Mouse (Mus musculus) heart, embryonic 13.5 days (tissue): Measurements from ENCODE around the gene Acot6. TPM values are rescaled to one million over a fixed set of nuclear protein-coding genes. Genes with fewer than 3 reads are reported as not detected.
"Not testable (repeated sequence)": the region's sequence is repeated elsewhere in the genome, so short reads cannot be mapped to it uniquely, and the experiment has no call there.

Source experiments
- ATAC-seq: fragments of 200-750 bp; cut with Nextera tagmentation; 2 replicates; pipeline ENCODE4 v1.8.0; 2017; ENCODE audit warnings: moderate TSS enrichment; ENCODE audit not compliant: insufficient number of reproducible peaks, low FRiP score, low TSS enrichment; ENCODE audit errors: extremely low read depth
- H3K27ac ChIP-seq: fragments of 300-500 bp; sonication (generic); replicated peaks from 2 replicates; pipeline ENCODE4 v1.5.1; 2015; ENCODE audit warnings: moderate library complexity, mild to moderate bottlenecking, inconsistent platforms
- H3K27me3 ChIP-seq: fragments of 300-500 bp; sonication (generic); replicated peaks from 2 replicates; pipeline ENCODE4 v1.6.1; 2015; ENCODE audit warnings: mild to moderate bottlenecking, inconsistent platforms
- H3K36me3 ChIP-seq: fragments of 300-500 bp; sonication (generic); 2 replicates; pipeline ENCODE4 v1.6.1; 2015; ENCODE audit warnings: mild to moderate bottlenecking, inconsistent platforms
- H3K4me1 ChIP-seq: fragments of 300-500 bp; sonication (generic); 2 replicates; pipeline ENCODE4 v1.6.1; 2015; ENCODE audit warnings: inconsistent platforms
- H3K4me2 ChIP-seq: fragments of 300-500 bp; sonication (generic); 2 replicates; pipeline ENCODE4 v1.6.1; 2015; ENCODE audit warnings: inconsistent platforms, mild to moderate bottlenecking, moderate library complexity
- H3K4me3 ChIP-seq: fragments of 300-500 bp; sonication (generic); 2 replicates; pipeline ENCODE4 v1.5.1; 2015; ENCODE audit warnings: moderate library complexity, mild to moderate bottlenecking, inconsistent platforms
- H3K9ac ChIP-seq: fragments of 300-500 bp; sonication (generic); 2 replicates; pipeline ENCODE4 v1.6.1; 2015; ENCODE audit warnings: inconsistent platforms, mild to moderate bottlenecking, moderate library complexity
- H3K9me3 ChIP-seq: fragments of 300-500 bp; sonication (generic); 2 replicates; pipeline ENCODE4 v1.6.1; 2016; ENCODE audit warnings: inconsistent platforms
- WGBS: fragments of 180-500 bp; shearing (Covaris S2); methylation state at CpG from one replicate; pipeline ENCODE4 v1.1.7; 2015; ENCODE audit warnings: mixed read lengths; 5-methylcytosine and 5-hydroxymethylcytosine counted together
- polyA plus RNA-seq: library from polyadenylated mRNA; unstranded; fragments of >200 nt; fragmentation: Nextera tagmentation; extraction: Ambion mirVana; gene quantifications from 2 replicates; pipeline ENCODE4 v1.2.1, GENCODE M21; 2015

Gene Acot6
- 0.71 and 0.74 TPM in 2 replicates for polyA plus RNA-seq

DNA sequence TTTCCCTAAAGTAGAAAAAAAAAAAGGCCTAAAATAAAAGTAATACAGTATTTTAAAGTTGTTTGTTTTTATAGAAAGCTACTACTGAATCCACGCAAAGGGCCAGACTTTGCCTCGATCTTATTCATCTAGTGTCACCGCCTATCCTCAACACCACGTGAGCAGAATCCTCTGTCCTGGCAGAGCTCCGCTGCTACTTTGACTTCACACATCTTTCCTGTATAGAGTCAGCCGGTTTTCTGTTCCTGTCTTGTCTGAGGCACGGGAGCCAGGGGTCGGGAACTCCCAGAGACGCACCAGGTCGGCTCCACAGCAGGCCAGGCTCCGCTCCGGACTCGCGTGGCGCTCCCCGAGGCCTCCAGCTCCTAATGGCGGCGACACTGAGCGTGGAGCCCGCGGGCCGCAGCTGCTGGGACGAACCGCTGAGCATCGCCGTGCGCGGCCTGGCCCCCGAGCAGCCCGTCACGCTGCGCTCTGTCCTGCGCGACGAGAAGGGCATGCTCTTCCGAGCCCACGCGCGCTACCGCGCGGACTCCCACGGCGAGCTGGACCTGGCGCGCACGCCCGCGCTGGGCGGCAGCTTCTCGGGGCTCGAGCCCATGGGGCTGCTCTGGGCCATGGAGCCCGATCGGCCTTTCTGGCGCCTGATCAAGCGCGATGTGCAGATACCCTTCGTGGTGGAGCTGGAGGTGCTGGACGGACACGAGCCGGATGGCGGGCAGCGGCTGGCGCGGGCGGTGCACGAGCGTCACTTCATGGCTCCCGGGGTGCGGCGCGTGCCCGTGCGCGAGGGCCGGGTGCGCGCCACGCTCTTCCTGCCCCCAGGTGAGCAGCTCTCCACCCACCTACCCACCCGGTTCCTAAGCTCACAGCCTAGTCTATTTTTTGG lies at the start of gene Acot6:
Acot6 (plus strand) TSS at position 51 of the 889 bp plus-strand sequence.
- 1% methylated on average over 78 of the region's 80 CpGs for WGBS

DNA sequence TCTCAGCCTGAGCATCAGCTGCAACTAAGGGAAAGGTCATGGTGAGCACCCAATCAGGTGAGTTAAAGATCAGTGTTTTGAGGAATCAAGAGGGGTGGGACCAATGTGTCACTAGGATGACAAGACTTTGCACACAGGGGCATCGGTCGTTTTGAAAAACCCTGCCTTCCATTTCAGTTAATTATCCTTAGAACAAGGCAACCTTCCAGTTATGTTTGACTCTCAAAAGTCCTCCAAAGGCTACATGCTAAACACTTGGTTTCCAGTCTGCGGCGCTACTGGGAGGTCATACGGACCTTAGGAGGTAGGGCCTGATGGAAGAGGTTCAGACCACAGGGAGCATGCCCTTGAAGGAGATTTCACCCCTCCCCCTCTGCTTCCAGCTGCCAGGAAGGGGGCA lies 49.7 kb upstream of the Acot6 start:
- H3K9me3 ChIP-seq, H3K4me1 ChIP-seq, H3K4me2 ChIP-seq, H3K27ac ChIP-seq, H3K4me3 ChIP-seq, H3K9ac ChIP-seq, ATAC-seq, H3K36me3 ChIP-seq: not testable (repeated sequence)
- H3K27me3 ChIP-seq, result peaks cover 38% of the 10 kb centered on the region
- 75% methylated on average over 5 of the region's 5 CpGs for WGBS

More for the DNA sequence above, at the start of gene Acot6:
- Histone ChIP-seq H3K4me2 (peak within 1 kb of the TSS; percentile 79), H3K4me3 (peak within 1 kb of the TSS; percentile 61), H3K9ac (peak within 1 kb of the TSS; percentile 81)
- not testable (repeated sequence) for ATAC-seq, H3K4me1 ChIP-seq, H3K27me3 ChIP-seq, H3K27ac ChIP-seq, H3K9me3 ChIP-seq, H3K36me3 ChIP-seq

DNA sequence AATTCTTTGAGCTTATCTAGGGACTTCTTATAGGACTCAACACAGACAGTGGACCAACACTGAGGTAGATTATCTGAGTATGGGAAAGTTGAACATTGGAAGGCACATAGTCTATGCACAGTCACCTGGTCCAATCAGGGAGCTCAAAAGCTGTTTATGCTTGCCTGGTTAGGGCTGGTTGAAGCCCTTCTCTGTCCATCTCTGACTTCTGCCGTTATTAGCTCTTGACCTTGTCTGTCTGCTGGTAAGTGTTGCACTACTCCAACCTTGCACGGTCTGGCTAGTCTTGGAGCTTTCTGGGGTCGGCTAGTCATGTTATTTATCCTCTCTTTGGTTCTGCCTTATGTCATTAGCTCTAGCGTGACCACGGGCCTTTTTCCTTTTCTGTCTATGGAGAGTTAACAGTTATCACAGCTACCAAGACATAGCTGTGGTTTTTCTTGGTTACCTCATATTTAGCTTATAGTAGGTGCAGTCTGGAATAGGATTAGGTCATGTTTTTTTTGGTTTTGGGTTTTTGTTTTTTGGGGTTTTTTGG lies 48.4 kb upstream of the Acot6 start, which contains the start of gene Acot3:
Acot3 (plus strand) TSS at position 208 of the 538 bp plus-strand sequence.
- WGBS, result 62% methylated on average over 5 of the region's 5 CpGs
- peak within 1 kb of the TSS; percentile 59 for H3K4me3 ChIP-seq

DNA sequence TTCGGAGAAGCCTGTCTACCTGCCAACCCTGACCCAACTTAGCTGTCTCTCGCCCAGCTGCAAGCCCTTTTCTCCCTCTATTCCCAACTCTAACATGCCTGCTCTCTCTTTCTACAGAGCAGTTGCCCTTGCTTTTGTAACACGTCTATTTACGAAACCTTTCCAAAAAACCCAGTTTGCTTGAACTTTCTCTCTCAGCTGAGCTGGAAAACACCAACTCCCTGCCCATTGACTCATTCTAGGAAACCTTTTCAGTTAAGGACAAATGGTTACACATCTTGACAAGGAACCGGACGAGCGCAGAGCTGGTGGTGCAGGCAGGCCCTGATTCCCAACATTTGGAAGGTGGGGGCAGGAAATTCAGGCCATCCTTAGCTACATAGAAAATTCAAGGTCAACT lies 47.8 kb upstream of the Acot6 start:
- ATAC-seq, result no peak
- peaks cover 8% of the 10 kb centered on the region for H3K4me1 ChIP-seq
- peak overlapping the region; percentile 90 for H3K4me2 ChIP-seq
- H3K27ac ChIP-seq, result no peak overlapping the region
- H3K36me3 ChIP-seq, result no peaks in the 10 kb centered on the region
- H3K9ac ChIP-seq, result no peak overlapping the region
- peaks cover 40% of the 10 kb centered on the region for H3K27me3 ChIP-seq
- WGBS, result 79% methylated on average over 7 of the region's 7 CpGs
- 0 out of 2 replicates have a peak overlapping the region, but pooled peaks have one; percentile 59 for H3K4me3 ChIP-seq
- H3K9me3 ChIP-seq, result peaks cover 9% of the 10 kb centered on the region

More for the DNA sequence above, 48.4 kb upstream of the Acot6 start, which contains the start of gene Acot3:
- no peak within 1 kb of the TSS for H3K9ac ChIP-seq
- H3K27ac ChIP-seq, result no peak within 1 kb of the TSS
- H3K27me3 ChIP-seq, result peaks cover 40% of the 10 kb centered on the region
- H3K4me2 ChIP-seq, result peak within 1 kb of the TSS; percentile 90
- no peaks in the 10 kb centered on the region for H3K36me3 ChIP-seq
- peaks cover 8% of the 10 kb centered on the region for H3K4me1 ChIP-seq
- H3K9me3 ChIP-seq, result peaks cover 9% of the 10 kb centered on the region
- no peak for ATAC-seq

DNA sequence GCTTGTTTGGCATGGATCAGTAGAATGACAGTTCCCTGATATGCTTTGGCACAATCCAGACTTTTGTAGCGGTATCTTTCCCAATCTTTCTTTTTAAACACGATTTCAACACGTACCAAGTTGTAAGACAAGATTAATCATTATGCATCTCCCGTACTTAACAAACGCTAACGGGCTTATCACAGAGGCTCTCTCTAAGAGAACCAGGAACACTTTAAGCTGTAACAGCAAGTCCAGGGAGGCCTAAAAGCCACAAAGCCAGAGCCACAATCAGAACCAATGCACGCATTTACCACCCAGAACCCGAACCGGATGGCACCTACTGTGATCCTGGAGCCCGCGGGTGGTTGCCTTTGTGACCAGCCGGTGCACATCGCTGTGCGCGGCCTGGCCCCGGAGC lies 47.3 kb upstream of the Acot6 start:
- H3K4me2 ChIP-seq, result peak overlapping the region; percentile 90
- peak overlapping the region; percentile 59 for H3K4me3 ChIP-seq
- H3K4me1 ChIP-seq, result peaks cover 8% of the 10 kb centered on the region
- peaks cover 40% of the 10 kb centered on the region for H3K27me3 ChIP-seq
- WGBS, result 5% methylated on average over 16 of the region's 16 CpGs
- ATAC-seq, result no peak
- H3K9ac ChIP-seq, result peak overlapping the region; percentile 74
- H3K9me3 ChIP-seq, result peaks cover 7% of the 10 kb centered on the region
- no peaks in the 10 kb centered on the region for H3K36me3 ChIP-seq
- H3K27ac ChIP-seq, result no peak overlapping the region

DNA sequence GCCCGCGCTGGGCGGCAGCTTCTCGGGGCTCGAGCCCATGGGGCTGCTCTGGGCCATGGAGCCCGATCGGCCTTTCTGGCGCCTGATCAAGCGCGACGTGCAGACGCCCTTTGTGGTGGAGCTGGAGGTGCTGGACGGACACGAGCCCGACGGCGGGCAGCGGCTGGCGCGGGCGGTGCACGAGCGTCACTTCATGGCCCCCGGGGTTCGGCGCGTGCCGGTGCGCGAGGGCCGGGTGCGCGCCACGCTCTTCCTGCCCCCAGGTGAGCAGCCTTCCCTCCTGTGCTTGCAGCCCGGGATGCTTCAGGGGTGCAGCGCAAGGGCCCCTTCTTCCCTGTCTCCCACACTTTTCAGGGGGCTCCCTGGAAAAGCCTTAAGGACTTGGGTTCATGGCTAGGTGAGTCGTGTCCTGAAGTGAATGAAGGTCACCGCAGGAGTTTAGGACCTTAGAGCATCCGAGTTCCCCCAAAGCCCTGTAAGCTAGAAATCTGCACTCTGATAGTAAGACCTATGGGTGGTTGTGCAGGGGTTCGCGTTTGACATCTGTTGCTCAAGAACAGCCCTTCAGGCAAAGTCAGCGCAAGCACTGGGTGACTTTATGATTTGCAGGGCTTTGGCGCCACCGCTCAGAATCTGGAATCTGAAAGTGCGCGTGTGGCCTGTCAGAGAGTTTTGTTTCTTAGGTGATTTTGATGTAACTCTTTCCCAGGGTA lies 46.6 kb upstream of the Acot6 start:
- H3K4me2 ChIP-seq, result peak overlapping the region; percentile 90
- 0 out of 2 replicates have a peak, but pooled peaks cover under 1% of the 10 kb centered on the region for H3K9me3 ChIP-seq
- 3% methylated on average over 41 of the region's 46 CpGs for WGBS
- H3K36me3 ChIP-seq, result no peaks in the 10 kb centered on the region
- peak overlapping the region; percentile 74 for H3K9ac ChIP-seq
- H3K27me3 ChIP-seq, result peaks cover 40% of the 10 kb centered on the region
- ATAC-seq, result no peak
- H3K4me3 ChIP-seq, result peak overlapping the region; percentile 59
- no peak overlapping the region for H3K27ac ChIP-seq
- peaks cover 8% of the 10 kb centered on the region for H3K4me1 ChIP-seq

DNA sequence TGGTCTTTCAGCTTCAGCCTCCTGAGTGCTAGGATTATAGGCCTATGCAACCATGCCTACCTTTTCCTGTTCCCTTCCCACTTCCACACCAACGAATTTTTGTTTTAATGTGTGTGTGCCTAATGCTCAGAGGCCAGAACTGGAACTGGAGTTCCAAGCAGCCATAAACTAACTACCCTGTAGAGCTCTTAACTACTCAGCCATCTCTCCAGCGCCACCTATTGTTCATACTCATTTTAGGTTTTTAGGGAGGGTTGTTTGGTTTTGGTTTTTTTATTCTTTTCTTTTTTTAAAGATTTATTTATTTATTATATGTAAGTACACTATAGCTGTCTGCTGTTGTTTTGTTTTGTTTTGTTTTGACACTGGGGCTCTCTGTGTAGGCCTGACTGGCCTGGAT lies 39.5 kb upstream of the Acot6 start:
- no peaks in the 10 kb centered on the region for H3K4me1 ChIP-seq
- no peak overlapping the region for H3K4me2 ChIP-seq
- no peak overlapping the region for H3K9ac ChIP-seq
- no peaks in the 10 kb centered on the region for H3K36me3 ChIP-seq
- H3K27me3 ChIP-seq, result peaks cover 12% of the 10 kb centered on the region; the same call in 1 of the 2 replicates
- 22% methylated on average over 2 of the region's 2 CpGs for WGBS
- ATAC-seq, result no peak
- H3K4me3 ChIP-seq, result no peak overlapping the region
- H3K9me3 ChIP-seq, result 0 out of 2 replicates have a peak, but pooled peaks cover 3% of the 10 kb centered on the region
- no peak overlapping the region for H3K27ac ChIP-seq

DNA sequence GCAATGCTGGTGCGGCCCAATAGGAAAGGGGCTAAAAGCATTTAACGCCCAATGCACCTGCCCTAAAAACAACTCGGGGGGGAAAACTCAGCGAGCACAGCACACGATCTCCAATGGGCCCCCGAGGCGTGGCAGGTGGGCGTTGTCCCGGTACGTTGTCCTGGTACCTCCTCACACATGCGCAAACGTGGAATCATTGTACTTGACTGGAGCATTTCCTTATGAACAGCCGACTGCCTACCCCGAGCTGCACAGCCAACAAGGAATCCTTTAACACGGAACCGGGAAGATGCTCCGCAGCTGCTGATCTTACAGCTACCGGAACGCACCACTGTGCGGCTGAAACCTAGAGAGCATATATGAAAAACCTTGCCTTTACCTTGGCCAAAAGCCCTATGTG lies 38.1 kb upstream of the Acot6 start:
- Histone ChIP-seq H3K4me1 (no peaks in the 10 kb centered on the region), H3K27me3 (peaks cover 19% of the 10 kb centered on the region), H3K4me3 (no peak overlapping the region), H3K9me3 (0 out of 2 replicates have a peak, but pooled peaks cover 3% of the 10 kb centered on the region), H3K27ac (no peak overlapping the region), H3K9ac (no peak overlapping the region), H3K36me3 (no peaks in the 10 kb centered on the region), H3K4me2 (no peak overlapping the region)
- ATAC-seq, result no peak
- WGBS, result 82% methylated on average over 20 of the region's 20 CpGs

DNA sequence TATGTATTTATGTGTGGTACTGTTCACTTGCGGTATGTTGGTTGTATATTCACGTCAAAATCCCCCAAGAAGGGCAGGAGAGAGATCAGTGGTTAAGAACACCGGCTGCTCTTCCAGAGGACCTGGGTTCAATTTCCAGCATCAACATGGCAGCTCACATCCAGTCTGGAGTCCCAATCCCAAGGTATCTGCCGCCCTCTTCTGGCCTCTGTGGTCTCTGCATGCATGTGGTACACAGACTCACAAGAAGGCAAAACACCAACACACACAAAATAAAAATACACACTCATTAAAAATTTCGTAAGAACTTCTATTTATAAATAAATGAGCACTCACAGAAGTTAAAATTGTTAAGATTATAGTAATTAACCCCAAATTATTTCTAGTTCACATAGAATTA lies 37.2 kb upstream of the Acot6 start:
- Histone ChIP-seq H3K4me3 (no peak overlapping the region), H3K9ac (no peak overlapping the region), H3K4me1 (no peaks in the 10 kb centered on the region), H3K9me3 (0 out of 2 replicates have a peak, but pooled peaks cover 3% of the 10 kb centered on the region), H3K4me2 (no peak overlapping the region), H3K27ac (no peak overlapping the region), H3K27me3 (peaks cover 28% of the 10 kb centered on the region), H3K36me3 (no peaks in the 10 kb centered on the region)
- WGBS, result 72% methylated on average over 5 of the region's 5 CpGs
- no peak for ATAC-seq

DNA sequence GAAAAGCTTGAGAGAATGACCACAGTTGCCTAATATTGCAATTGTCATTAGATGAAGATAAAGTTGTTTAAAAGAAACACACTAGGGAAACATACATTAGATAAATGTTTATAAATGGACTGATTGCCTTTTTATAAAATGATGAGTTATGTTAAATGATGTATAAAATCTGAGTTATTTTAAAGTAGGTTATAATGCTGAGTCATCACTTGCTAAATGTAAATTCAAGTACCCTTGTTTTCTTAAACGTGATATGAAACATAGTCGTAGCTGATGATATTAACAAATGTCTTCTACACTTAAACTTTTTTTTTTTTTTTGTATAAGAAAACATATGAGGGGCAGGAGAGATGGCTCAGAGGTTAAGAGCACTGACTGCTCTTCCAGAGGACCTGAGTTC lies 36.6 kb upstream of the Acot6 start:
- Histone ChIP-seq H3K9ac (no peak overlapping the region), H3K4me3 (no peak overlapping the region), H3K4me2 (no peak overlapping the region), H3K36me3 (no peaks in the 10 kb centered on the region), H3K4me1 (no peaks in the 10 kb centered on the region), H3K27ac (no peak overlapping the region), H3K27me3 (peaks cover 34% of the 10 kb centered on the region), H3K9me3 (0 out of 2 replicates have a peak, but pooled peaks cover 3% of the 10 kb centered on the region)
- ATAC-seq, result no peak
- 73% methylated on average over 2 of the region's 2 CpGs for WGBS

DNA sequence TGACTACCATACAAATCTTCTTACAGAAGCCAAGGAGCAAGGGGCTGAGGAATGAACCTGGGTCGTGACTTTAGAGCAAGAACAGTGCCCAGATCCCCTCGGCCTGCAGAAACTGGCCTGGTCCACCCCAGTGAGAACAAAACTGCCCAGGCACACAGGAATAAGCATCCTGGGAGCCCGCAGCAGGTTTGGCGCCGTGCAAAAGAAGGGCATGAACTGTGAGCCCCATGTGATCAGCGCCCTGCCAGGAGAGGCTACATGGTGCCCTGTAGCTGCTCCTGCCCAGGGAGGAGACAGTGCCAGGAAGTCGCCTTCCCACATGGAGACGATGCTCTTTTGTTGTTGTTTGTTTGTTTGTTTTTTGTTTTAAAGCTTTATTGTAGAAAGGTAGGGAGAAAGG lies 35.8 kb upstream of the Acot6 start:
- 64% methylated on average over 8 of the region's 8 CpGs for WGBS
- Histone ChIP-seq H3K4me1 (0 out of 2 replicates have a peak, but pooled peaks cover 3% of the 10 kb centered on the region), H3K9me3 (0 out of 2 replicates have a peak, but pooled peaks cover 3% of the 10 kb centered on the region), H3K4me3 (no peak overlapping the region), H3K27me3 (peaks cover 42% of the 10 kb centered on the region), H3K36me3 (no peaks in the 10 kb centered on the region), H3K9ac (no peak overlapping the region), H3K4me2 (no peak overlapping the region), H3K27ac (no peak overlapping the region)
- no peak for ATAC-seq
